Mouse (Mus musculus): ENCODE measurements around the gene Arl8a. TPM values are rescaled to one million over a fixed set of nuclear protein-coding genes. Genes with fewer than 3 reads are reported as not detected.

Arl8a gene
- total RNA-seq, 2 experiments from 2014 or later, result 248 to 258 TPM

DNA sequence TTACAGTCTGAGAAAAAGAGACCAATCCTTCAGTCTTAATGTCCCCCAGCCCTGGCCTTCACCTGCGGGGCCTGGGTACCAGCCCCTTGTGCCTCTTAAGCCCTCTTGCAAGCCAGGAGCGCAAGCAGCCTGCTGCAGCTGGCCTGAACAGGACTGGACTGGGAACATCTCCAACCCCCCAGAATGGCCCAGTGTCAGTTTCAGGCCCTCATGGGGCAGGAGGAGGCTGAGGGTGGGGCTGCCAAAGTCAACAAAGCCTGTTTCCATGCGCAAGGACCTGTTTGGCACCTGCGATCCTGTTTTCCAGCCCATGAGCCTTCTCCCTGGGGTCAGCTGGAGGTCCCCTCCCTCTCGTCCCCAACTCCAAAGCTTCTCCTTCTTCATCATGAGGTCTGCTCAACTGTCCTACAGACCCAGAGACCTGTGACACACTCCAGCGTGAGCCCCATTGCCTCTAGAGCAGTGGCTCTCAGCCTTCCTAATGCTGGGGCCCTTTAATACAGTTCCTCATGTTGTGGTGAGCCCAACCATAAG, 49.4 kb downstream of the Arl8a start:
- DNase-seq (ENCODE audit: low spot score in 2 of 2), result no peak

DNA sequence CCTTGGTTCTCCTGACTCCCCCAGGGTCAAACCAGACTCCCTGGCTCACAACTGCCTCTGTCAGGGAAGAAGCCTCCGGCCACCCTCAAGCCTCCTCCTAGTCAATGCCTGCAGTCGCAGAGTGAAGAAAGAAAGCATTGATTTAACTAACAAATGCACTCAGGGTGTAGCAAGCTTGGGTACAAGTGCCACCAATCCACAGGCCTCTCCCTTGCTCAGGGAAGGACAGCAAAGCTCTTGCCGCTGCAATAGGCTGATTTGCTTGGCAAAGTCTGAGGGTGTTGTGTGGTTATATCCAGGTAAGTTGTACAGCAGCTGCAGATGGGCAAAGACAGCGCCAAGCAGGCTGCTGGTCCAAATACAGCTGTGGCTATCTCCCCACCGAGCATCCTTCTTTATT, 51.8 kb downstream of the Arl8a start:
- DNase-seq (ENCODE audit: low spot score in 2 of 2), result no peak

DNA sequence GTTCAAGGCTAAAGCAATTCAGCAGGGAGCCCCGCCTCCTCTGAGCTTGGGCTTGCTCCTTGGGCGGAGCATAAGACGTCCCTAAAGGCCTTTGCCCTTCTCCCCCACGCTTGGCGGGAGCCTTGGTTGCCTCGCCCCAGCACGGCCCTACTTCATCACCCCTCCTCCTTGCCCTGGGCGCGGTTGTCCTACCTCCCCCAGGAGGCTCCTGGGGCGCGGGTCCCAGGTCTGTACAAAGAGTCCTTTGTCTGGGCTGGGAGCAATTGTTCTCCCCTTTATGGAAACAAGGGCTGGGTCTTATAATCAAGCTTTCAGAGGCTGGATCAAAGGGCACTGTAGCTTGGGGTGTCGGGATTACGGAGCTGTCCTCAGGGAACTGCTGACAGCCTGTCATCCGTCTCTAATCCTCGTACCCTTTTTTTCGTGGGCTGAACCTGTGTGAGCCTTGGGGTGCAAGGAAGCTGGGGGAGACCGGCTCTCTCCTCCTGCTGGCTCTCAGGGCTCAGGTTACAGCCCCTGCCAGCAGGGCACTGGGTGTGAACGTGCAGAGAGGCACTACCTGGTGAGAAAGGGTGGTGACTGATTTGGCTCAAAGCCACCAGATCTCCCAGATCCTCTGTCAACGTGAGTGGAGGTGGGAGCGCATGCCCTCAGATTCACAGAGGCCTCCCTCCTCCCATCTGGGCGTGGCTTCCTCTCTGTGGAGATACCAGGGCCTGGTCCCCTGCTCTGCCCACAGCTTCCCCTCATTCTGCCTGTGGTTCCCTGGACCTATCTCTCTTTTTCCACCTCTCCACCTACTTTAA, 52.6 kb downstream of the Arl8a start:
- no peak for DNase-seq (ENCODE audit: low spot score in 2 of 2)

DNA sequence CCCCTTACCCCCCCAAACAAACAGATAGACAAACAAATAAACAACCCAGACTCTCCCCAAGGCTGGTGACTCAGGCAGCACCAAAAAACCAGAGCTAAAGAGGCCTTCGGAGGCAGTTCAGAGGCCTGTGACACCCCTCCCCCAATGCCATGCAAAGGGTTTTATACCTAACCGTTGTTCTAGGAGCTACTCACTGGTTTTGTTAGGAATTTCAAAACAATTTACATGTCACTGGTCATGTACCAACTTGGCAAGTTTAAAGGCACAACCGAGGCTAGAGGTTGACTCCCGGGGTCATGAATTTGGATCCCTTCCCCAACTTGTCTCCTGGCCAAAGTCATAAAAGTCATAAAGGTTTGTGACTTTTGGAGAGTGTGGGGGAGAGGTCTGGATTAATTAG, 53.8 kb downstream of the Arl8a start:
- no peak for DNase-seq (ENCODE audit: low spot score in 2 of 2)

DNA sequence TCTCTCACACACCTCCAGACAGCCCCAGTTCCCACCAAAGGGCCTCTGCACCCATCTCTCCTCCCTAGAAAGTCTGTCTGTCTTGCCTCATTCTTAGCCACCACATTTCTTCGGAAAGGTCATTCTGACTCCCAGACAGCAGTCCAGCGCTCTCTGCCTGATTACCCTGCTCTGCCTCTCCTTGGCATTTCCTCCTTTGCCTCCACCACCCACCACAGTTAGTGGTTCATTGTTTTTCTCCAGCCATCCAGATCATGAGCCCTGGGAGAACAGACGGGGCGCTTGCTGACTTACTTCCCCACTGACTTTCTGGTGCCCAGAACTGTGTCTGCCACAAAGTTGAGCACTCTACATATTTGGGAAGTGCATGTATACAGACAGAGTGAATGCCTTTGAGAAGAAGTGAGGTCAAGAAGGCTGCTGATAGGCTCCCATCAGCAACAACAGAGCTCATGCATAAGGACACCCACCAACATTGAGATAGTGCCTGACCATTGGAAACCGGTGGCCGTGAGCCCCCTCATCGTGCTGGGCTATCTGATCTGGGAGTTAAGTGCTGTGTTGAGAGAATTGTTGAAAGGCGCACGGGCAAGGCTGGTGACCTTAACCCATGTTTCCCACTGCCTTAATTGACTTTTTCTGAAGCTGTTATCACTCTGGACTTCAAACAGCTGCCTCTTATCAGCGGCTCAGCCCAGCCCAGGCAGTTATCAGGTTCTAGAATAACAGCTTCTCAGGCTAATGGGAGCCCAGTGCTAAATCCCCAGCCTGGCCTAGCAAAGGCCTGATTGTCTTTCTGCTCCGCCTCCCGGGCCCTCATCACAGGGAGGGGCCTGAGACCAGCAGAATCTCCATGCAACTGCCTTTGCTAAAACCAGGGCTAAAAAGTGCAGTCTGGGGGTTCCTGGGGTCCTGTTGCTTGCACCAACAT, 57.8 kb downstream of the Arl8a start:
- no peak for DNase-seq (ENCODE audit: low spot score in 2 of 2)

DNA sequence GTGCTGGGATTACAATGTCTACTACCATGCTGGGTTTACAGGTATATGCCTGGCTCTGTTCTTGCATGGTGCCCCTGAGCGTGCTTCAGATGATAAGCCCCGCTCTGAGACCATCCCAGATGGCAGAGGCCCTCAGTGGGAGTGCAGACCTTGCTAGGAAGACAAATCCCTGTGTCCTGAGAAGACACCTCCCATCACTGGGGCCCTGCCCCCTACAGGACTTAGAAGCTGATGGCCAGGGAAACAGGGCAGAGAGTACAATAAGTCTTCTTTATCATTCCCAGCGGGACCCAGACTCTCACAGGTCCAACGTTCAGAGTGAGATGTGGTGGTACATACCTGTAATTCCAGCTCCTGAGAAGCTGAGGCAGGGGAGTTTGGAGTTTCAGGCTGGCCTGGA, 58.6 kb downstream of the Arl8a start:
- DNase-seq (ENCODE audit: low spot score in 2 of 2), result no peak

Other genes with a start within 250 kb of the Arl8a start
- gene Ppp1r12b, start 190.9 kb upstream of the Arl8a start, total RNA-seq (2021), result 10 to 100 TPM; 70.0 to 73.0 TPM
- gene Ube2t, start 184.3 kb upstream of the Arl8a start, total RNA-seq (2021), result 1 to 10 TPM; 1.1 to 2.2 TPM
- 1 to 10 TPM; 1.3 to 2.6 TPM for gene Lgr6, start 41.5 kb upstream of the Arl8a start, total RNA-seq (2021)
- gene Ptpn7, start 14.1 kb upstream of the Arl8a start, total RNA-seq (2021), result not detected
- gene Gpr37l1, start 20.9 kb downstream of the Arl8a start, total RNA-seq (2021), result 100 to 1,000 TPM; 195 to 208 TPM
- not detected for gene Elf3, start 111.7 kb downstream of the Arl8a start, total RNA-seq (2021)
- gene Rnpep, start 137.3 kb downstream of the Arl8a start, total RNA-seq (2021), result 10 to 100 TPM; 45.3 to 55.3 TPM
- 100 to 1,000 TPM; 181 to 183 TPM for gene Timm17a, start 167.0 kb downstream of the Arl8a start, total RNA-seq (2021)
- gene Lmod1, start 178.0 kb downstream of the Arl8a start, total RNA-seq (2021), result under 1 TPM; 0.58 to 0.67 TPM
- gene Shisa4, start 228.4 kb downstream of the Arl8a start, total RNA-seq (2021), result 100 to 1,000 TPM; 110 to 125 TPM